Comparison of ENCODE assay signal across 8 mouse cellular contexts in the genomic region with DNA sequence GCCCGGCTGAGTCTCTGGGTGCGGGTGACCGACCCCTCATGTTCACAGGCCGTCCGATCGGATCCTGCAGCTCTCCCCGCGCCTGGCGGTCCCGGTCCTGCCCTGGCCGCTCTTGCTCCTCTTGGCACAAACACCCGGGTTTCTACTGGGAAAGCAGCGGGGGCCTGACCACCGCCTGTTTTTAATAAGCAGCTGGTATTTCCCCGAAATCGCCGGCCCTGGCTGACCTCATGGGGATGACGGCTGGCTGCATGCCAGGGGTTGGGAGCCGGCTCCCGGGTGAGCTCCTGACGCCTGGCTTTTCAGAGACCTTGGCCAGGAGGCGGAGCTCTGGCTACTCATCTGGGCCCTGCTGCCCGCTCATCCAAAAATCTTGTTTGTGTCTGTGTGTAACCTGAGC. TPM values are rescaled to one million over a fixed set of nuclear protein-coding genes. Genes with fewer than 3 reads are reported as not detected.
DNase-seq lines count a peak whose midpoint lies in the region; ATAC-seq and TF ChIP-seq lines count a peak whose summit lies in the region.

No protein-coding gene starts in this region.

- peak overlapping the region; percentile 70 for H3K9ac ChIP-seq in neural tube, embryonic 11.5 days (ENCODE audit: low read length)
- H3K9ac ChIP-seq in embryonic facial prominence, embryonic 11.5 days (replicated peaks; ENCODE audit: low read length), result peak overlapping the region; percentile 65
- H3K9ac ChIP-seq in midbrain, embryonic 12.5 days (replicated peaks), result peak overlapping the region; percentile 60
- H3K9ac ChIP-seq in stomach, embryonic 14.5 days (replicated peaks; ENCODE audit: low read depth, low read length), result peak overlapping the region; percentile 45

- ATAC-seq in neural tube, embryonic 11.5 days (ENCODE audit: insufficient read depth, low FRiP score, low TSS enrichment), result peak; percentile 77
- ATAC-seq in embryonic facial prominence, embryonic 11.5 days (replicated peaks; ENCODE audit: insufficient number of reproducible peaks, low FRiP score, low TSS enrichment, low read depth), result peak; percentile 79
- peak; percentile 77 for ATAC-seq in midbrain, embryonic 12.5 days (ENCODE audit: low FRiP score, low read depth)
- peak; percentile 70 for ATAC-seq in stomach, embryonic 14.5 days (ENCODE audit: insufficient number of reproducible peaks, insufficient read depth, low FRiP score, low read depth)

- 1% methylated on average over 23 of the region's 23 CpGs for WGBS in neural tube, embryonic 11.5 days
- under 1% methylated on average over 23 of the region's 23 CpGs for WGBS in embryonic facial prominence, embryonic 11.5 days
- 2% methylated on average over 23 of the region's 23 CpGs for WGBS in kidney, adult 2 months
- under 1% methylated on average over 23 of the region's 23 CpGs for WGBS in limb, embryonic 10.5 days
- WGBS in midbrain, embryonic 12.5 days, result under 1% methylated on average over 23 of the region's 23 CpGs
- WGBS in stomach, embryonic 14.5 days, result under 1% methylated on average over 23 of the region's 23 CpGs

- TF ChIP-seq POLR2A in kidney, adult 2 months (IDR thresholded peaks at IDR 0.05; ENCODE audit: low read depth, low read length), result no peak

- H3K4me3 ChIP-seq in neural tube, embryonic 11.5 days (ENCODE audit: low read depth, low read length), result peak overlapping the region; percentile 44
- peak overlapping the region; percentile 34 for H3K4me3 ChIP-seq in embryonic facial prominence, embryonic 11.5 days (ENCODE audit: low read depth, low read length)
- H3K4me3 ChIP-seq in kidney, adult 2 months (ENCODE audit: insufficient read depth, low read depth, low read length), result peak overlapping the region; percentile 42
- peak overlapping the region; percentile 60 for H3K4me3 ChIP-seq in limb, embryonic 10.5 days
- peak overlapping the region; percentile 50 for H3K4me3 ChIP-seq in midbrain, embryonic 12.5 days
- peak overlapping the region; percentile 40 for H3K4me3 ChIP-seq in stomach, embryonic 14.5 days (ENCODE audit: low read depth, low read length)

- H3K27ac ChIP-seq in neural tube, embryonic 11.5 days (ENCODE audit: low read depth, low read length), result no peak overlapping the region
- H3K27ac ChIP-seq in embryonic facial prominence, embryonic 11.5 days (replicated peaks; ENCODE audit: low read depth, low read length), result peak overlapping the region; percentile 66; the same call in 1 of the 2 replicates
- no peak overlapping the region for H3K27ac ChIP-seq in kidney, adult 2 months (ENCODE audit: insufficient read depth, low read depth, low read length)
- peak overlapping the region; percentile 85 for H3K27ac ChIP-seq in limb, embryonic 10.5 days
- peak overlapping the region; percentile 58 for H3K27ac ChIP-seq in midbrain, embryonic 12.5 days (replicated peaks)
- H3K27ac ChIP-seq in stomach, embryonic 14.5 days (ENCODE audit: low read length), result no peak overlapping the region

- peak; percentile 79 for DNase-seq in neural tube, embryonic 11.5 days (ENCODE audit: low spot score)
- DNase-seq in neural tube, embryonic 10.5 days (ENCODE audit: extremely low spot score, low spot score), result no peak
- DNase-seq in embryonic facial prominence, embryonic 11.5 days (ENCODE audit: low spot score), result peak; percentile 91
- peak; percentile 99 for DNase-seq in heart, adult 11 months
- peak; percentile 98 for DNase-seq in kidney, adult 2 months
- peak; percentile 89 for DNase-seq in limb, embryonic 10.5 days (ENCODE audit: low spot score)

- 0 out of 2 replicates have a peak, but pooled peaks have one; percentile 11 for TF ChIP-seq CTCF in kidney, adult 2 months (conservative IDR thresholded peaks at IDR 0.05; ENCODE audit: insufficient read depth, insufficient read length, low read depth, low read length)

- H3K27me3 ChIP-seq in neural tube, embryonic 11.5 days (ENCODE audit: control insufficient read depth, insufficient read depth, low read length), result 0 out of 2 replicates have a peak, but pooled peaks cover 2% of the 10 kb centered on the region
- H3K27me3 ChIP-seq in embryonic facial prominence, embryonic 11.5 days (ENCODE audit: control insufficient read depth, insufficient read depth, low read length), result no peaks in the 10 kb centered on the region
- H3K27me3 ChIP-seq in kidney, adult 2 months (replicated peaks; ENCODE audit: control insufficient read depth, insufficient read depth, low read length), result no peaks in the 10 kb centered on the region
- H3K27me3 ChIP-seq in limb, embryonic 10.5 days (ENCODE audit: low read depth, poor library complexity, severe bottlenecking), result peaks cover 41% of the 10 kb centered on the region
- H3K27me3 ChIP-seq in midbrain, embryonic 12.5 days, result peaks cover 16% of the 10 kb centered on the region
- H3K27me3 ChIP-seq in stomach, embryonic 14.5 days (ENCODE audit: control insufficient read depth, insufficient read depth, low read length), result no peaks in the 10 kb centered on the region

- H3K4me1 ChIP-seq in neural tube, embryonic 11.5 days (ENCODE audit: control insufficient read depth, insufficient read depth, low read length), result no peaks in the 10 kb centered on the region
- H3K4me1 ChIP-seq in embryonic facial prominence, embryonic 11.5 days (ENCODE audit: control insufficient read depth, insufficient read depth, low read length), result peaks cover 3% of the 10 kb centered on the region; the same call in 1 of the 2 replicates
- peaks cover 4% of the 10 kb centered on the region; the same call in 1 of the 2 replicates for H3K4me1 ChIP-seq in kidney, adult 2 months (ENCODE audit: control insufficient read depth, insufficient read depth, low read length)
- peaks cover 40% of the 10 kb centered on the region for H3K4me1 ChIP-seq in limb, embryonic 10.5 days
- peaks cover 11% of the 10 kb centered on the region; the same call in 1 of the 2 replicates for H3K4me1 ChIP-seq in midbrain, embryonic 12.5 days
- H3K4me1 ChIP-seq in stomach, embryonic 14.5 days (ENCODE audit: control insufficient read depth, insufficient read depth, low read length), result peaks cover 5% of the 10 kb centered on the region; the same call in 1 of the 2 replicates

- no peaks in the 10 kb centered on the region for H3K36me3 ChIP-seq in neural tube, embryonic 11.5 days (ENCODE audit: control insufficient read depth, insufficient read depth, low read length)
- no peaks in the 10 kb centered on the region for H3K36me3 ChIP-seq in embryonic facial prominence, embryonic 11.5 days (replicated peaks; ENCODE audit: control insufficient read depth, insufficient read depth, low read depth, low read length)
- no peaks in the 10 kb centered on the region for H3K36me3 ChIP-seq in kidney, adult 2 months (ENCODE audit: control insufficient read depth, insufficient read depth, low read length)
- no peaks in the 10 kb centered on the region for H3K36me3 ChIP-seq in limb, embryonic 10.5 days
- H3K36me3 ChIP-seq in midbrain, embryonic 12.5 days, result no peaks in the 10 kb centered on the region
- no peaks in the 10 kb centered on the region for H3K36me3 ChIP-seq in stomach, embryonic 14.5 days (ENCODE audit: control insufficient read depth, insufficient read depth, low read length)

- no peaks in the 10 kb centered on the region for H3K9me3 ChIP-seq in neural tube, embryonic 11.5 days (ENCODE audit: control insufficient read depth, low read length)
- H3K9me3 ChIP-seq in embryonic facial prominence, embryonic 11.5 days (replicated peaks; ENCODE audit: control insufficient read depth, low read length), result no peaks in the 10 kb centered on the region
- H3K9me3 ChIP-seq in limb, embryonic 10.5 days (replicated peaks), result no peaks in the 10 kb centered on the region
- H3K9me3 ChIP-seq in midbrain, embryonic 12.5 days, result no peaks in the 10 kb centered on the region
- H3K9me3 ChIP-seq in stomach, embryonic 14.5 days (ENCODE audit: control insufficient read depth, low read depth, low read length), result no peaks in the 10 kb centered on the region

- peak overlapping the region; percentile 80 for H3K4me2 ChIP-seq in neural tube, embryonic 11.5 days (ENCODE audit: low read depth)
- H3K4me2 ChIP-seq in embryonic facial prominence, embryonic 11.5 days (ENCODE audit: low read depth, low read length), result peak overlapping the region; percentile 75
- peak overlapping the region; percentile 68 for H3K4me2 ChIP-seq in midbrain, embryonic 12.5 days (replicated peaks)
- H3K4me2 ChIP-seq in stomach, embryonic 14.5 days (replicated peaks; ENCODE audit: low read depth, low read length), result peak overlapping the region; percentile 68

RNA-seq across cellular contexts. Expression of gene Prss42, which starts 16.2 kb away (rescaled TPM):
- not detected in 2 replicates for polyA plus RNA-seq in neural tube, embryonic 11.5 days (2014; fragmentation: Nextera tagmentation; extraction: Ambion mirVana)
- polyA plus RNA-seq in embryonic facial prominence, embryonic 11.5 days (2014; fragmentation: Nextera tagmentation; extraction: Ambion mirVana), result not detected in 2 replicates
- polyA plus RNA-seq in kidney, adult 2 months (2012; rRNA removed), result not detected in 2 replicates
- polyA plus RNA-seq in limb, embryonic 10.5 days (2016; fragmentation: Nextera tagmentation; extraction: Ambion mirVana), result not detected in 2 replicates
- polyA plus RNA-seq in midbrain, embryonic 12.5 days (2016; fragmentation: Nextera tagmentation; extraction: Ambion mirVana), result not detected in 2 replicates
- 0.16 TPM in 1 of 2 replicates, not detected in the other for polyA plus RNA-seq in stomach, embryonic 14.5 days (2014; fragmentation: Nextera tagmentation; extraction: Ambion mirVana)

RNA-seq across cellular contexts. Expression of gene Prss44, which starts 32.1 kb away (rescaled TPM):
- not detected in 2 replicates for polyA plus RNA-seq in neural tube, embryonic 11.5 days (2014; fragmentation: Nextera tagmentation; extraction: Ambion mirVana)
- polyA plus RNA-seq in embryonic facial prominence, embryonic 11.5 days (2014; fragmentation: Nextera tagmentation; extraction: Ambion mirVana), result not detected in 2 replicates
- polyA plus RNA-seq in kidney, adult 2 months (2012; rRNA removed), result not detected in 2 replicates
- polyA plus RNA-seq in limb, embryonic 10.5 days (2016; fragmentation: Nextera tagmentation; extraction: Ambion mirVana), result not detected in 2 replicates
- not detected in 2 replicates for polyA plus RNA-seq in midbrain, embryonic 12.5 days (2016; fragmentation: Nextera tagmentation; extraction: Ambion mirVana)
- polyA plus RNA-seq in stomach, embryonic 14.5 days (2014; fragmentation: Nextera tagmentation; extraction: Ambion mirVana), result not detected in 2 replicates

RNA-seq across cellular contexts. Expression of gene Pth1r, which starts 34.8 kb away (rescaled TPM):
- 33.7 and 36.2 TPM in 2 replicates for polyA plus RNA-seq in neural tube, embryonic 11.5 days (2014; fragmentation: Nextera tagmentation; extraction: Ambion mirVana)
- 37.8 and 39.8 TPM in 2 replicates for polyA plus RNA-seq in embryonic facial prominence, embryonic 11.5 days (2014; fragmentation: Nextera tagmentation; extraction: Ambion mirVana)
- 740 and 847 TPM in 2 replicates for polyA plus RNA-seq in kidney, adult 2 months (2012; rRNA removed)
- 36.3 and 49.2 TPM in 2 replicates for polyA plus RNA-seq in limb, embryonic 10.5 days (2016; fragmentation: Nextera tagmentation; extraction: Ambion mirVana)
- polyA plus RNA-seq in midbrain, embryonic 12.5 days (2016; fragmentation: Nextera tagmentation; extraction: Ambion mirVana), result 32.8 and 35.7 TPM in 2 replicates
- polyA plus RNA-seq in stomach, embryonic 14.5 days (2014; fragmentation: Nextera tagmentation; extraction: Ambion mirVana), result 19.0 and 19.8 TPM in 2 replicates

RNA-seq across cellular contexts. Expression of gene Myl3, which starts 40.1 kb away (rescaled TPM):
- 2.9 and 5.3 TPM in 2 replicates for polyA plus RNA-seq in neural tube, embryonic 11.5 days (2014; fragmentation: Nextera tagmentation; extraction: Ambion mirVana)
- 2.8 and 14.9 TPM in 2 replicates for polyA plus RNA-seq in embryonic facial prominence, embryonic 11.5 days (2014; fragmentation: Nextera tagmentation; extraction: Ambion mirVana)
- 1.6 and 11.5 TPM in 2 replicates for polyA plus RNA-seq in kidney, adult 2 months (2012; rRNA removed)
- polyA plus RNA-seq in limb, embryonic 10.5 days (2016; fragmentation: Nextera tagmentation; extraction: Ambion mirVana), result 1.7 and 3.5 TPM in 2 replicates
- polyA plus RNA-seq in midbrain, embryonic 12.5 days (2016; fragmentation: Nextera tagmentation; extraction: Ambion mirVana), result 1.2 and 1.3 TPM in 2 replicates
- 0.72 and 1.0 TPM in 2 replicates for polyA plus RNA-seq in stomach, embryonic 14.5 days (2014; fragmentation: Nextera tagmentation; extraction: Ambion mirVana)

RNA-seq across cellular contexts. Expression of gene Prss43, which starts 44.8 kb away (rescaled TPM):
- 0.14 TPM in 1 of 2 replicates, not detected in the other for polyA plus RNA-seq in neural tube, embryonic 11.5 days (2014; fragmentation: Nextera tagmentation; extraction: Ambion mirVana)
- polyA plus RNA-seq in embryonic facial prominence, embryonic 11.5 days (2014; fragmentation: Nextera tagmentation; extraction: Ambion mirVana), result not detected in 2 replicates
- polyA plus RNA-seq in kidney, adult 2 months (2012; rRNA removed), result not detected in 2 replicates
- not detected in 2 replicates for polyA plus RNA-seq in limb, embryonic 10.5 days (2016; fragmentation: Nextera tagmentation; extraction: Ambion mirVana)
- polyA plus RNA-seq in midbrain, embryonic 12.5 days (2016; fragmentation: Nextera tagmentation; extraction: Ambion mirVana), result not detected in 2 replicates
- polyA plus RNA-seq in stomach, embryonic 14.5 days (2014; fragmentation: Nextera tagmentation; extraction: Ambion mirVana), result not detected in 2 replicates

Comparison
In these comparisons a context has a peak if more than half of its experiments do, and no peak if none do; other contexts are left out.
1. H3K27ac ChIP-seq: peak in embryonic facial prominence, embryonic 11.5 days (single experiment), limb, embryonic 10.5 days (single experiment) and midbrain, embryonic 12.5 days (single experiment); none in neural tube, embryonic 11.5 days (single experiment), kidney, adult 2 months (single experiment) and stomach, embryonic 14.5 days (single experiment).
2. RNA of gene Pth1r, which starts 34.8 kb away (polyA plus RNA-seq): 740 to 847 TPM in kidney, adult 2 months; 36.3 to 49.2 TPM in limb, embryonic 10.5 days, 37.8 to 39.8 TPM in embryonic facial prominence, embryonic 11.5 days, 32.8 to 35.7 TPM in midbrain, embryonic 12.5 days, 33.7 to 36.2 TPM in neural tube, embryonic 11.5 days and 19.0 to 19.8 TPM in stomach, embryonic 14.5 days; every median in the first group is over 10 times any median in the second.
3. Peak in every context shown above with its lines, with median percentiles within 50 percentile points of each other: ATAC-seq, H3K4me2 ChIP-seq, H3K4me3 ChIP-seq and H3K9ac ChIP-seq.